In genomic region chr17:60925822-60926383, GRCm38 (mm10) we compare ENCODE assay signal across 16 mouse cellular contexts.
A peak's percentile ranks its signal among the peaks of the same experiment; 100 is the strongest.
DNase-seq lines count a peak whose midpoint lies in the region; ATAC-seq and TF ChIP-seq lines count a peak whose summit lies in the region.
"Had no signal": no experiment of that assay in that cellular context is flagged by ENCODE, and none has a peak within 500 bp of the region (broad histone marks: within the 10 kb centered on the region; RNA-seq: fewer than 3 reads in every experiment).

No protein-coding gene starts in this region.

- H3K27me3 ChIP-seq in embryonic facial prominence, embryonic 14.5 days (replicated peaks; ENCODE audit: control insufficient read depth, insufficient read depth, low read length), result no peaks in the 10 kb centered on the region
- H3K27me3 ChIP-seq in embryonic facial prominence, embryonic 10.5 days (replicated peaks; ENCODE audit: low read depth, poor library complexity, severe bottlenecking), result no peaks in the 10 kb centered on the region
- H3K27me3 ChIP-seq: heart, embryonic 13.5 days; kidney, embryonic 15.5 days; midbrain, embryonic 13.5 days had no signal

- 0 out of 2 replicates have a peak, but pooled peaks cover 3% of the 10 kb centered on the region for H3K4me1 ChIP-seq in embryonic facial prominence, embryonic 14.5 days (ENCODE audit: control insufficient read depth, insufficient read depth, low read length)
- H3K4me1 ChIP-seq in embryonic facial prominence, embryonic 10.5 days, result no peaks in the 10 kb centered on the region
- H3K4me1 ChIP-seq: heart, embryonic 13.5 days; kidney, embryonic 15.5 days had no signal

- DNase-seq in embryonic facial prominence, embryonic 14.5 days (ENCODE audit: low spot score), result peak; percentile 39
- no peak for DNase-seq in embryonic facial prominence, embryonic 10.5 days (ENCODE audit: low spot score)
- DNase-seq in left cerebral cortex, adult 11 months (ENCODE audit: low spot score), result peak; percentile 2
- DNase-seq in left cerebral cortex, postnatal 10 days (ENCODE audit: extremely low spot score in 1 of 2, low spot score in 2 of 2), result no peak
- peak; percentile 8 for DNase-seq in layer of hippocampus, adult 2 months (ENCODE audit: low spot score in 2 of 2)
- DNase-seq in right cerebral cortex, postnatal 10 days (ENCODE audit: low spot score in 2 of 2), result peak; percentile 18 to 19
- no peak for DNase-seq in kidney, postnatal 36 days
- no peak for DNase-seq in kidney, adult 18-20 months
- DNase-seq: gastrocnemius, postnatal 14 days; thymus, postnatal 25 days had no signal

- H3K27ac ChIP-seq in embryonic facial prominence, embryonic 14.5 days (replicated peaks; ENCODE audit: low read depth, low read length), result no peak overlapping the region
- H3K27ac ChIP-seq in embryonic facial prominence, embryonic 10.5 days (replicated peaks), result no peak overlapping the region
- no peak overlapping the region for H3K27ac ChIP-seq in layer of hippocampus, adult 2 months
- H3K27ac ChIP-seq: heart, embryonic 13.5 days; kidney, embryonic 15.5 days; liver, embryonic 14.5 days; midbrain, embryonic 13.5 days had no signal

- no peak overlapping the region for H3K9ac ChIP-seq in embryonic facial prominence, embryonic 14.5 days (ENCODE audit: low read depth, low read length)
- H3K9ac ChIP-seq: heart, embryonic 13.5 days; kidney, embryonic 15.5 days; liver, embryonic 14.5 days; midbrain, embryonic 13.5 days had no signal

- 65% methylated on average over 13 of the region's 13 CpGs for WGBS in embryonic facial prominence, embryonic 14.5 days
- 89% methylated on average over 13 of the region's 13 CpGs for WGBS in embryonic facial prominence, embryonic 10.5 days

- no peak for ATAC-seq in embryonic facial prominence, embryonic 14.5 days (ENCODE audit: low read depth)
- ATAC-seq: midbrain, embryonic 13.5 days had no signal

- H3K9me3 ChIP-seq in embryonic facial prominence, embryonic 14.5 days (ENCODE audit: control insufficient read depth, low read length), result no peaks in the 10 kb centered on the region
- H3K9me3 ChIP-seq in embryonic facial prominence, embryonic 10.5 days, result no peaks in the 10 kb centered on the region
- H3K9me3 ChIP-seq: G1E; heart, embryonic 13.5 days; kidney, embryonic 15.5 days; midbrain, embryonic 13.5 days had no signal

- H3K36me3 ChIP-seq in embryonic facial prominence, embryonic 14.5 days (ENCODE audit: control insufficient read depth, insufficient read depth, low read length), result no peaks in the 10 kb centered on the region
- no peaks in the 10 kb centered on the region for H3K36me3 ChIP-seq in embryonic facial prominence, embryonic 10.5 days (replicated peaks)
- H3K36me3 ChIP-seq: G1E; heart, embryonic 13.5 days; kidney, embryonic 15.5 days; midbrain, embryonic 13.5 days had no signal

- H3K4me2 ChIP-seq in embryonic facial prominence, embryonic 14.5 days (ENCODE audit: low read depth, low read length), result no peak overlapping the region
- H3K4me2 ChIP-seq: heart, embryonic 13.5 days; kidney, embryonic 15.5 days; midbrain, embryonic 13.5 days had no signal

- no peak for TF ChIP-seq CTCF in layer of hippocampus, adult 2 months (conservative IDR thresholded peaks at IDR 0.05)

- no peak overlapping the region for H3K4me3 ChIP-seq in embryonic facial prominence, embryonic 14.5 days (ENCODE audit: low read depth, low read length)
- no peak overlapping the region for H3K4me3 ChIP-seq in embryonic facial prominence, embryonic 10.5 days
- no peak overlapping the region for H3K4me3 ChIP-seq in layer of hippocampus, adult 2 months
- H3K4me3 ChIP-seq: erythroblast, embryonic 14.5 days; heart, embryonic 13.5 days; kidney, embryonic 15.5 days; midbrain, embryonic 13.5 days had no signal

- intact Hi-C loops in left cerebral cortex, postnatal 10 days (cut with DNase I), result no loop called here

Comparison
In these comparisons a context has a peak if more than half of its experiments do, and no peak if none do; other contexts are left out.
1. DNase-seq: peak in embryonic facial prominence, embryonic 14.5 days (single experiment), left cerebral cortex, adult 11 months (single experiment), layer of hippocampus, adult 2 months (2 of 2) and right cerebral cortex, postnatal 10 days (2 of 2); none in embryonic facial prominence, embryonic 10.5 days (single experiment), left cerebral cortex, postnatal 10 days (0 of 2), kidney, postnatal 36 days (0 of 2) and kidney, adult 18-20 months (single experiment).